Mouse (Mus musculus) stomach, postnatal 0 days (tissue): ENCODE measurements around the gene Grasp.

ENCODE experiments used
- CTCF ChIP-seq: IDR thresholded peaks from 2 replicates; pipeline ENCODE4 v1.5.1; 2016; ENCODE audit warnings: antibody characterized with exemption, low read depth, mild to moderate bottlenecking, moderate library complexity
- EP300 ChIP-seq: optimal IDR thresholded peaks from 2 replicates; pipeline ENCODE3; 2016; ENCODE audit warnings: antibody characterized with exemption

- TF ChIP-seq CTCF (peak; percentile 80), EP300 (no peak)
Observed at GRCm38 (mm10) chr15:101238885-101239511, 15.0 kb downstream of the Grasp start.
